Mouse (Mus musculus) embryonic facial prominence, embryonic 12.5 days (tissue): ENCODE data around the gene Sec16a. TPM values are rescaled to one million over a fixed set of nuclear protein-coding genes. Genes with fewer than 3 reads are reported as not detected.

ENCODE experiments used
- ATAC-seq: fragments of 200-750 bp; cut with Nextera tagmentation; 2 replicates; pipeline ENCODE4 v1.8.0; 2017; ENCODE audit not compliant: insufficient number of reproducible peaks, insufficient read depth, low FRiP score, low TSS enrichment
- H3K27ac ChIP-seq: fragments of 300-500 bp; sonication (generic); 2 replicates; pipeline ENCODE4 v1.5.1; 2016; ENCODE audit warnings: mild to moderate bottlenecking
- H3K27me3 ChIP-seq: fragments of 300-500 bp; sonication (generic); 2 replicates; pipeline ENCODE4 v1.6.1; 2016; ENCODE audit warnings: mild to moderate bottlenecking, moderate library complexity
- H3K36me3 ChIP-seq: fragments of 300-500 bp; sonication (generic); 2 replicates; pipeline ENCODE4 v1.6.1; 2016; ENCODE audit warnings: mild to moderate bottlenecking
- H3K4me1 ChIP-seq: fragments of 300-500 bp; sonication (generic); 2 replicates; pipeline ENCODE4 v1.6.1; 2016
- H3K4me2 ChIP-seq: fragments of 300-500 bp; sonication (generic); replicated peaks from 2 replicates; pipeline ENCODE4 v1.6.1; 2016; ENCODE audit warnings: mild to moderate bottlenecking, moderate library complexity
- H3K4me3 ChIP-seq: fragments of 300-500 bp; sonication (generic); 2 replicates; pipeline ENCODE4 v1.5.1; 2016; ENCODE audit warnings: mild to moderate bottlenecking
- H3K9ac ChIP-seq: fragments of 300-500 bp; sonication (generic); 2 replicates; pipeline ENCODE4 v1.6.1; 2016; ENCODE audit warnings: mild to moderate bottlenecking, moderate library complexity
- H3K9me3 ChIP-seq: fragments of 300-500 bp; sonication (generic); 2 replicates; pipeline ENCODE4 v1.6.1; 2016; ENCODE audit warnings: mild to moderate bottlenecking, moderate library complexity
- WGBS: fragments of 180-500 bp; shearing (Covaris S2); methylation state at CpG from one replicate; pipeline ENCODE4 v1.1.7; 2016; 5-methylcytosine and 5-hydroxymethylcytosine counted together
- polyA plus RNA-seq: library from polyadenylated mRNA; unstranded; fragments of >200 nt; fragmentation: Nextera tagmentation; extraction: Ambion mirVana; gene quantifications from 2 replicates; pipeline ENCODE4 v1.2.1, GENCODE M21; 2016

Gene Sec16a
- polyA plus RNA-seq, 1 experiment from 2014 or later: 28.3 TPM

DNA sequence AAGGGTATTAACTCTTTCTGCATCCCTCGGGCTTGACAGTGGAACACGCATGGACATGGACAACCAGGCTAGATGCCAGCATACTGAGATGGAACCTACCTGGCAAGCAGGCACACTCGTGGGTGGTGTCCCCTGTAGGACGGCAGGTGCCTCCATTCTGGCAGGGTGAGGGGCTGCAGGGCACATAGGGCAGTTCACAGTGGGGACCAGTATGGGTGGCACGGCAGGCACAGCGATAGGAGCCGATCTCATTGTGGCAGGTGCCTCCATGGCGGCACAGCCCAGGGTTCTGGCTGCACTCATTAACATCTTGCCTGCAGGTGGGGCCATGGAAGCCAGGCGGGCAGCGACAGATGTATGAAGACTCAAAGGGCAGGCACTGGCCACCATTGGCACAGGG lies 39.2 kb upstream of the Sec16a start:
- Histone ChIP-seq H3K36me3 (peaks cover 35% of the 10 kb centered on the region), H3K4me1 (peaks cover 46% of the 10 kb centered on the region)

DNA sequence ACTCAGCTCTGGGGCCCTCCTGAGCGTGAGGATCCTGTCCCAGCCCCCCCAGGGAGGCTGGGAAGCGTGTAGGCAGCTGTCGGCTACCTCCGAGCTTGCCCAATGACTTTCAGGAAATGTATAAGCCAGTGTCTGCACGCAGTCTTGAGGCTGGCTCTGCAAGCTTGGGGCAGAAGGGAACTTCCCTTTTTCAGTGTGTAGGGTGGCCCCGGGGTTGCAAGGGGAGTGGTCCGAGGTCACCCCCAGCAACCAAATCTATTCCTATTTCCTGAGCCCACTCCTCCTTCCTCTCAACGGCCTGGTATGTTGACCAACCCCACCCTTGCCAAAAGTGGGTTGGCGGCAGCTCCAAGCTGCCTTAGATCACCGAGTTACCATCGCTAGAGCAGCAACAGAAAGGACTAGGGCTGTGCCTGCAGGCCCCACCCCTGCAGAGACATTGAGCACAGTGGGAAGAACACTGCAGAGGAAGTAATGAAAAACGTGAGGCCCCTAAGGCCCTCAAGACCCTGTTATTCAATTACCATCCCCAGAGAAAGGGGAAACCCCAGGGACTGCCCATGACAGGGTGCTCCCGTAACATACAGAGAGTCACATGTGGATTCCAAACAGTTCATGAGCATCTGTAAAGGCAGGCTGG lies 38.3 kb upstream of the Sec16a start:
- Histone ChIP-seq H3K4me2 (no peak overlapping the region), H3K4me1 (peaks cover 38% of the 10 kb centered on the region), H3K36me3 (peaks cover 43% of the 10 kb centered on the region), H3K27me3 (no peaks in the 10 kb centered on the region), H3K27ac (0 out of 2 replicates have a peak overlapping the region, but pooled peaks have one; percentile 30), H3K4me3 (no peak overlapping the region), H3K9me3 (no peaks in the 10 kb centered on the region), H3K9ac (no peak overlapping the region)
- 65% methylated on average over 13 of the region's 13 CpGs for WGBS
- no peak for ATAC-seq

More for the DNA sequence above, 39.2 kb upstream of the Sec16a start:
- Histone ChIP-seq H3K27me3 (no peaks in the 10 kb centered on the region), H3K4me3 (no peak overlapping the region), H3K9me3 (no peaks in the 10 kb centered on the region), H3K9ac (no peak overlapping the region), H3K4me2 (no peak overlapping the region), H3K27ac (no peak overlapping the region)
- no peak for ATAC-seq
- WGBS: 90% methylated on average over 10 of the region's 10 CpGs

DNA sequence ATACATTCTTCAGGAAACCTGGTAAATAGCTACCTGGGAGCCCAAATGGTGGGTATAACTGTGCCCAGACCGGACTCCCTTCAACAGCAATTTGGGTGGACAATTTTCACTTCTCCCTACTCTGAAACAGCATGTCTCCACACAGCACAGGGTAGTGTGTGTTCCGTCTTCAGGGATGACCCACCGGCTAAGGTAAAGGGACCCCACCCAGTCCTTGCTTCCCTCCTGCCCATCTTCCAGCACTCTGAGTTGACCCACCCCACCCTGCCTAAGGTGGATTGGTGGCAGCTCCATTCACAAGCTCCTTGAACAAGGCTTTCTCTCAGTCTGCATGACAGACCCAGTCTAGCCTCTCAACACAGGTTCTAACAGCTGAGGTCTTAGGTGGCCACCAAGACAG lies 37.8 kb upstream of the Sec16a start:
- Histone ChIP-seq H3K27ac (0 out of 2 replicates have a peak overlapping the region, but pooled peaks have one; percentile 30), H3K9me3 (no peaks in the 10 kb centered on the region), H3K4me3 (no peak overlapping the region), H3K4me1 (peaks cover 33% of the 10 kb centered on the region), H3K36me3 (peaks cover 48% of the 10 kb centered on the region), H3K27me3 (no peaks in the 10 kb centered on the region), H3K9ac (no peak overlapping the region), H3K4me2 (no peak overlapping the region)
- WGBS: 89% methylated on average over 3 of the region's 3 CpGs
- no peak for ATAC-seq

DNA sequence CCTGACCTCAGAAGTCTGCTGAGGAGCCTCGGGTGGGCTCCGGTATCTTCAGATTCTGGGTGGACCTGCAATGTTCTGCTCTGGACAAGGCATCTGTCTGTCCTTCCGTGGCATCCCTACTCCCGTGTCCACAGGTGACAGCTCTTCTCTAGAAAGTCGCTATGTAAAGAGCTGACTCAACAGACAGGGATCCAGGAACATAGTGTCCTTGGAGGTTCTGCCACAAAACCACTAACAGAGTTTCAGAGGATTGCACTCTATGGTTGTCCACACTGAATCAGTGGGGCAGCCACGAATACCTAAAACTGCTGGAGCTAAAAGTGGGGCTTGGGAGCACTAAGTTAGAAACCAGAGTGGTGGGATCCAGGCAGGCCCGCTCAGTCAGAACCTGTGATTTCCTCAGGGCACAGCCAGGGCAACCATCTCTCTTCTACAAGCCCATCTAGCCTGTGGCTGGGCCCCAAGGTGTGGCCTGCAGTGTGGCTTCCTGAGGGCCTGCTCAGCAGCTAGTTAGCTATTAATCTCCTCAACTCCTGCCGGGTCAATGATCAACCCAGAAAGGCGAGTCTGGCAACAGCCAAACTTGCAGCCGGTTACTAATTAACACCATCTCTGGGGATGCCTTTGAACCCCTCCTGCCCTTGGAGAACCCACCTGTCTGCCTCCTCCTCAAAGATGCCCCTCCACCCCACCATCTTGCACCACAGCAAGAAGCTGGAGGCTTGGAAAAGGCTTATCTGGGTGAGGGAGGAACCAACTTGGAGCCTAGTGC lies 36.9 kb upstream of the Sec16a start:
- no peak overlapping the region for H3K4me2 ChIP-seq
- H3K27ac ChIP-seq: no peak overlapping the region
- ATAC-seq: no peak
- no peak overlapping the region for H3K4me3 ChIP-seq
- H3K36me3 ChIP-seq: peaks cover 57% of the 10 kb centered on the region
- no peak overlapping the region for H3K9ac ChIP-seq
- no peaks in the 10 kb centered on the region for H3K27me3 ChIP-seq
- 74% methylated on average over 10 of the region's 10 CpGs for WGBS
- H3K4me1 ChIP-seq: peaks cover 24% of the 10 kb centered on the region
- H3K9me3 ChIP-seq: no peaks in the 10 kb centered on the region

DNA sequence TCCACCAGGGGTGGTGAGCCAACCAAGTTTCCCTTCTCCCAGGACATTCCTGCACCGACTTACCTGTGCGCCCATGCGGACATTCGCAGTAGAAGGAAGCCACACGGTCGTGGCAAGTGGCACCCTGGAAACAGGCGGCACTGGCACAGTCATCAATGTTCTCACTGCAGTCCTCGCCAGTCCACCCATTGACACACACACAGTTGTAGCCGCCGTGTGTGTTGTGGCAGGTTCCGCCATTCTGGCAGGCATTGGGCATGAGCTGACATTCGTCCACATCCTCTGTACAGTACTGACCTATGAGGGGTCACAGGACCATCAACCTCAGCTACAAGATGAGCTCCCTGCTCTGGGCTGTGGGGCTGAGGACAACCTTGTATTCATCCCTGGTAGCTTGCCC lies 35.9 kb upstream of the Sec16a start:
- no peak for ATAC-seq
- Histone ChIP-seq H3K9me3 (no peaks in the 10 kb centered on the region), H3K9ac (no peak overlapping the region), H3K27ac (no peak overlapping the region), H3K4me3 (no peak overlapping the region), H3K36me3 (peaks cover 65% of the 10 kb centered on the region), H3K4me1 (peaks cover 14% of the 10 kb centered on the region), H3K27me3 (no peaks in the 10 kb centered on the region), H3K4me2 (no peak overlapping the region)
- WGBS: 94% methylated on average over 12 of the region's 12 CpGs

DNA sequence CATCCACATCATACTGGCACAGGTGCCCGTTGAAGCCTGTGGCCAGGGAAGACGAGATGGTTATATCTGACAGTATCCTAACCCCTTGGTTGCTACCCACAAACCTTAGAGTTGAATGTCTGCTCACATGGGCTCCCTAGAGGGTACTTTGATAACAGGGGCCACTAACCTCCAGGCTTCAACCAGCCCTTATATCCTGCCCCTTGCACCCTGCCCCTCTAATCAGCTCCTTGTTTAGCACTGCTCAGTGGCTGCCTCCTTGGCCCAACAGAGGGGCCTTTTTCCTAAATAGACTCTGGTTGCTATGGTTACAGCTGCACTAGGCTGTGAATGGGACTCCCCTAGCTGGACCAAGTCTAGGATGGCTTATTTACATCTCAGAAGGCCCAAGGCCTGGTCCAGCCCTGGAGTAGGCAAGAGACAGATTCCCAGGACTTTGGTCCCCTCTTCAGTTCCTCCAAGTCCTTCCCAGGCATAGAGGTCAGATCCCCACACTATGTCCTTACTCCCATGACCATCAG lies 33.7 kb upstream of the Sec16a start:
- Histone ChIP-seq H3K27me3 (no peaks in the 10 kb centered on the region), H3K9ac (no peak overlapping the region), H3K4me3 (no peak overlapping the region), H3K4me2 (no peak overlapping the region), H3K27ac (no peak overlapping the region), H3K4me1 (peaks cover 11% of the 10 kb centered on the region; the same call in 1 of the 2 replicates), H3K36me3 (peaks cover 68% of the 10 kb centered on the region), H3K9me3 (no peaks in the 10 kb centered on the region)
- WGBS: 82% methylated on average over 2 of the region's 2 CpGs
- no peak for ATAC-seq

DNA sequence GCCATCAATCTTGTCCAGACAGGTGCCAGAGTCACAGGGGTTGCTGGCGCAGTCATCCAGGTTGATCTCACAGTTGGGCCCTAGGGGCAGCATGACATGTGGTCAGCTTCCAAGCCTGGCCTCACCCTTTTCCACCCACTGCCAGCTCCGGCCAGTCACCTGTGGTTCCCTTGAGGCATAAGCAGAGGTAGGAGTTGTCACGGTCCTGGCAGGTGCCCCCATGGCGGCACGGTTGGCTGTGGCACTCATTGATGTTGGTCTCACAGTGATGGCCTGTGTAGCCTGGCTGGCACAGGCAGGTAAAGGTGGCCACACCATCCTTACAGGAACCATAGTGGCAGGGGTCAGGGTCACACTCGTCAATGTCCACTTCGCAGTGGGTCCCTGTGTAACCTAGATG lies 32.9 kb upstream of the Sec16a start:
- no peak overlapping the region for H3K4me2 ChIP-seq
- 90% methylated on average over 7 of the region's 7 CpGs for WGBS
- H3K27me3 ChIP-seq: no peaks in the 10 kb centered on the region
- no peak overlapping the region for H3K4me3 ChIP-seq
- H3K9ac ChIP-seq: no peak overlapping the region
- ATAC-seq: no peak
- H3K36me3 ChIP-seq: peaks cover 76% of the 10 kb centered on the region
- H3K27ac ChIP-seq: no peak overlapping the region
- H3K4me1 ChIP-seq: 0 out of 2 replicates have a peak, but pooled peaks cover 7% of the 10 kb centered on the region
- no peaks in the 10 kb centered on the region for H3K9me3 ChIP-seq

DNA sequence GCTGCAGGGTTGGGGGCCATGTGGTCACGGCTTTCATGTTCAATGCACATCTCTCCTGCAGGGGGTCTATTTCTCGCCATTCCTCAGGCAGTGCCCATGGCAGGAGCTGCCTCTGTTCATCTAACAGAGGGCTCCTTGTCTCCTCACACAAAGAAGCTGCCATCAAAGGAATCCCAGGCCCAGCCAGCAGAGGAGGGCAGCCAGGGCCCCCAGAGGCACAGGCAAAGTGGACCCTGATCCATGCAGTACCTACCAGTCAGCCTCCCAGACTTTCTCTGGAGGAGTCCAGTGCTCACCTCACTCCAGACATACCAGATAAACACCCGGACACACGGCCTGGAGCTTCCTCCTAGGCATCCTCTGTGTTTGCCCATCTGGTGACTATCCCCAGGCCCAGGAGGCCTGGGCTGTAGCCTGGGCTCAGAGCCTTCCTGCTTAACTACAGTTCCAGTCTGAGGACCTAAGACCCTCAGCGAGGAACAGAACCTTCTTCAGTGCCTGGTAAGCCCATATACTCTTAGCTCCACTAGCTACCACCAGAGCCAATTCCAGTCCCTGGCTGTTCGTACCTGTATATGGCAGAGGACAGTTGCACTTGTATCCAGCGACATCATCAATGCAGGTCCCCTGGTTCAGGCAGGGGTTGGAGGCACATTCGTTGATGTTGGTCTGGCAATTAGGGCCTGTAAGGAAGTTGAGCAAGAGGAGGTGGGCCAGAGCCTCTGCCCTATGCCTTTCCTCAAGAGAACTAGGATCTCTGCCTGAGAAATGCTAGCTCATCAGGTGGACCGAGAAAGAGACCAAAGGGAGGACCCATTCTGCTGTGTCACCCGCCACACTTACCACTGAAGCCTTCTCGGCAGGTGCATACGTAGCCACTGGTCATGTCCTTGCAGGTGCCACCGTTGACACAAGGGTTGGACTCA lies 30.8 kb upstream of the Sec16a start:
- peaks cover 90% of the 10 kb centered on the region for H3K36me3 ChIP-seq
- no peak overlapping the region for H3K4me2 ChIP-seq
- 0 out of 2 replicates have a peak, but pooled peaks cover 7% of the 10 kb centered on the region for H3K4me1 ChIP-seq
- H3K9me3 ChIP-seq: no peaks in the 10 kb centered on the region
- peak overlapping the region; percentile 55; the same call in 1 of the 2 replicates for H3K27ac ChIP-seq
- ATAC-seq: no peak
- WGBS: 72% methylated on average over 13 of the region's 13 CpGs
- H3K4me3 ChIP-seq: no peak overlapping the region
- 0 out of 2 replicates have a peak overlapping the region, but pooled peaks have one; percentile 5 for H3K9ac ChIP-seq
- H3K27me3 ChIP-seq: no peaks in the 10 kb centered on the region

DNA sequence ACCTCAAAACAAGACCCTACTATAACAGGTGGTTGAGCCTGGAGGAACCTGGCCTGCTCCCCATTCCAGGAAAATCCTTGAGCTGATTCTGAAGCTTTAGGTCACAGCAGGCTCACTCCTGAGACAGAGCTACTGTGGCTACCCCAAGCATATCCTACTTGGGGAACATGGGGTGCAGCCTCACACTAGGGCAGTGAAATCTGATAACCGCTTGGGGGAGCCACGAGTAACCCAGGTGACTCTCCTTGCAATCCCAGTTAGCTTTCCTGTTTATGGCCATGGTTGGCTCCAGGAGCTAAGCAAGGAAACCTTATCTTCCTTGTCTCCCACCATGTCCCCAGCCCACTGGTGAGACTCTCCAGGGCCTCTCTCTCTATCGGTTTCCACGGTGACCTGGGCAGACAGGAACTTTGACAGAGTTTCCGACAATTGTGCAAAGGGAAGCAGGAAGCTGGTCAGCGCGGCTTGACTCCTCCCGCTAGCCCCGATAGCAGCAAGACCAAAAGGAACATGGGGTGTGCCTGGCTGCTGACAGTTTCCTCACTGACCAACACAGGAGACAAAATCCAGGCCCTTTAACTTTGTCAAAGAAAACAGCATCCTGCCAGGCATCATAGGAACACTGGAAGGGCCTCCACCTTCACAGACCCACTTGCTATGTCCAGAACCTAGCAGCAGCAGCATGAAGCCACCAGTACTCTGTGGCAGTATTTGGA lies 29.9 kb upstream of the Sec16a start:
- Histone ChIP-seq H3K9ac (0 out of 2 replicates have a peak overlapping the region, but pooled peaks have one; percentile 5), H3K4me2 (no peak overlapping the region), H3K36me3 (peaks cover 91% of the 10 kb centered on the region), H3K27me3 (no peaks in the 10 kb centered on the region), H3K4me3 (no peak overlapping the region), H3K27ac (0 out of 2 replicates have a peak overlapping the region, but pooled peaks have one; percentile 55), H3K9me3 (no peaks in the 10 kb centered on the region), H3K4me1 (0 out of 2 replicates have a peak, but pooled peaks cover 7% of the 10 kb centered on the region)
- WGBS: 34% methylated on average over 9 of the region's 9 CpGs
- no peak for ATAC-seq

DNA sequence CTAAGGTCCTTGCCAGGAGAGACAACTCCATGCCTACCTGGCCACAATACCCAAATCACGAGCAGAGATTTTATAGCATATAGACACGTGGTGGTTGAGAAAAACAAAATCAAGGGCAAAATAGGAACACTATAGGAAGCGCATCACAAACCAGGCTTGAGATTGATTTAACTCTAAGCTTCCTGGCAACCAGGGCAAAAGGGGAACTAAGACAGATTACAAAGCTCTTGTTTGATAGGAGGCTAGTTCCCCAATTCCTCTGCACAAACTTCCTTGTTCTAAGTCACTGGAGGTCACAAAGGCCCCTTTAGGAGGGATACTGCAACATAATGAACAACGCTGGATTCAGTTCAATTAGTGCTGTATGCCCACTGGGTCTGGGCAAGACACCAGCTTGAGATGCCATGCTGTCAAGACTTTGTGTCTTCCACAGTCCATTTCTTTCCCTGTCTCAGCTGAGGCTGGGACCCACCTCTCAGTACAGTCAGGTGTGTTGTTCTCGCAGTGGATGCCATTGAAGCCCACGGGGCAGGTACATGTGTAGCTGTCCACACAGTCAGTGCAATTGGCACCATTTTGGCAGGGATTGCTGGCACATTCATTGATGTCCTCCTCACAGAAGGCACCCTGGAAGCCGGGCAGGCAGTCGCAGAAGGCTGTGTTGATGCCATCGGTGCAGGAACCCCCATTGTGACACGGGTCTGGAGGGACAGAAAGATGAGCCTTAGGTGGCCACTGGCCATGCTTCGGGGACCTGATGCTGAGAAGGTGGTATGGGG lies 27.5 kb upstream of the Sec16a start:
- 92% methylated on average over 11 of the region's 11 CpGs for WGBS
- peaks cover 91% of the 10 kb centered on the region for H3K36me3 ChIP-seq
- no peak overlapping the region for H3K27ac ChIP-seq
- H3K4me2 ChIP-seq: no peak overlapping the region
- no peak for ATAC-seq
- 0 out of 2 replicates have a peak, but pooled peaks cover 7% of the 10 kb centered on the region for H3K4me1 ChIP-seq
- no peaks in the 10 kb centered on the region for H3K27me3 ChIP-seq
- no peaks in the 10 kb centered on the region for H3K9me3 ChIP-seq
- no peak overlapping the region for H3K9ac ChIP-seq
- H3K4me3 ChIP-seq: no peak overlapping the region
